Mouse (Mus musculus): ENCODE measurements around the gene Nemp2. TPM values are rescaled to one million over a fixed set of nuclear protein-coding genes. Genes with fewer than 3 reads are reported as not detected.

Nemp2 gene
- polyA plus RNA-seq, 1 experiment from 2014 or later, result 9.3 TPM

Other genes with a start within 250 kb of the Nemp2 start
- gene Nab1, start 130.0 kb upstream of the Nemp2 start, polyA plus RNA-seq (2015; fragmentation: Nextera tagmentation; extraction: Ambion mirVana), result 11.8 and 13.0 TPM in 2 replicates
- 7.7 and 8.3 TPM in 2 replicates for gene Mfsd6, start 96.8 kb downstream of the Nemp2 start, polyA plus RNA-seq (2015; fragmentation: Nextera tagmentation; extraction: Ambion mirVana)
- gene Inpp1, start 187.0 kb downstream of the Nemp2 start, polyA plus RNA-seq (2015; fragmentation: Nextera tagmentation; extraction: Ambion mirVana), result 25.9 and 32.1 TPM in 2 replicates
- gene Hibch, start 214.2 kb downstream of the Nemp2 start, polyA plus RNA-seq (2015; fragmentation: Nextera tagmentation; extraction: Ambion mirVana), result 24.3 and 25.6 TPM in 2 replicates

All from forebrain, embryonic 16.5 days (tissue).